Mouse (Mus musculus) heart, embryonic 16.5 days (tissue): Measurements from ENCODE around the gene Gaa. TPM values are rescaled to one million over a fixed set of nuclear protein-coding genes. Genes with fewer than 3 reads are reported as not detected.
A peak's percentile ranks its signal among the peaks of the same experiment; 100 is the strongest.
"Not testable (repeated sequence)": the region's sequence is repeated elsewhere in the genome, so short reads cannot be mapped to it uniquely, and the experiment has no call there.

Experiments
- ATAC-seq: fragments of 200-750 bp; cut with Nextera tagmentation; replicated peaks from 2 replicates; pipeline ENCODE4 v1.8.0; 2017; ENCODE audit warnings: moderate number of reproducible peaks; ENCODE audit not compliant: insufficient read depth, low FRiP score; ENCODE audit errors: extremely low read depth
- H3K27ac ChIP-seq: fragments of 300-500 bp; sonication (generic); 2 replicates; pipeline ENCODE4 v1.5.1; 2014; ENCODE audit warnings: mild to moderate bottlenecking, low read length, control low read depth, moderate library complexity
- H3K27me3 ChIP-seq: fragments of 300-500 bp; sonication (generic); 2 replicates; pipeline ENCODE4 v1.6.1; 2014; ENCODE audit warnings: low read length, mixed read lengths; ENCODE audit not compliant: control insufficient read depth, insufficient read depth
- H3K36me3 ChIP-seq: fragments of 300-500 bp; sonication (generic); 2 replicates; pipeline ENCODE4 v1.6.1; 2014; ENCODE audit not compliant: control insufficient read depth, insufficient read depth
- H3K4me1 ChIP-seq: fragments of 300-500 bp; sonication (generic); 2 replicates; pipeline ENCODE4 v1.6.1; 2014; ENCODE audit warnings: low read length, mixed read lengths; ENCODE audit not compliant: control insufficient read depth, insufficient read depth
- H3K4me2 ChIP-seq: fragments of 300-500 bp; sonication (generic); 2 replicates; pipeline ENCODE4 v1.6.1; 2014; ENCODE audit warnings: low read depth, mild to moderate bottlenecking, control low read depth, low read length
- H3K4me3 ChIP-seq: fragments of 300-500 bp; sonication (generic); 2 replicates; pipeline ENCODE4 v1.5.1; 2014; ENCODE audit warnings: mild to moderate bottlenecking, control low read depth, low read length
- H3K9ac ChIP-seq: fragments of 300-500 bp; sonication (generic); 2 replicates; pipeline ENCODE4 v1.6.1; 2014; ENCODE audit warnings: low read length, control low read depth
- H3K9me3 ChIP-seq: fragments of 300-500 bp; sonication (generic); replicated peaks from 2 replicates; pipeline ENCODE4 v1.6.1; 2016; ENCODE audit warnings: low read length; ENCODE audit not compliant: control insufficient read depth
- WGBS: fragments of 180-500 bp; shearing (Covaris S2); extraction: QIAGEN DNeasy Blood & Tissue Kit; methylation state at CpG from one replicate; pipeline ENCODE4 v1.1.7; 2014; 5-methylcytosine and 5-hydroxymethylcytosine counted together
- polyA plus RNA-seq: library from polyadenylated mRNA; unstranded; fragments of >200 nt; fragmentation: Nextera tagmentation; extraction: Ambion mirVana; gene quantifications from 2 replicates; pipeline ENCODE4 v1.2.1, GENCODE M21; 2015

Gene Gaa
- polyA plus RNA-seq, 1 experiment from 2014 or later, result 92.3 TPM

DNA sequence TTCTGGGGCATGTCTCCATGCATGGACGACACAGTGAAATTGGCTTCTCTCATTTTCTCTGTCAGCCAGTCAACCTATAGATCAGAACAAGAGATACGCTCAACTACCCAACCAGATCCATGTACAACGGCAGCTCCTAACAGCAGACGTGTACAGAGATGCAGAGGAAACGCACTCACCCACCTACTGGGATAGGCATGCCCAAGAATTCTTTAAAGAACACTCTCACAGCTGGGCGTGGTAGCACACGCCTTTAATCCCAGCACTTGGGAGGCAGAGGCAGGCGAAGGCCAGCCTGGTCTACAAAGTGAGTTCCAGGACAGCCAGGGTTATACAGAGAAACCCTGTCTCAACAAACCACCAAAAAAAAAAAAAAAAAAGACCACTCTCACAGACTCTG is 25.2 kb downstream of the Gaa start:
- ATAC-seq, H3K4me1 ChIP-seq, H3K4me3 ChIP-seq, H3K9ac ChIP-seq, H3K27me3 ChIP-seq, H3K4me2 ChIP-seq, H3K27ac ChIP-seq, H3K9me3 ChIP-seq: not testable (repeated sequence)
- peaks cover 89% of the 10 kb centered on the region for H3K36me3 ChIP-seq
- WGBS, result 94% methylated on average over 8 of the region's 8 CpGs

DNA sequence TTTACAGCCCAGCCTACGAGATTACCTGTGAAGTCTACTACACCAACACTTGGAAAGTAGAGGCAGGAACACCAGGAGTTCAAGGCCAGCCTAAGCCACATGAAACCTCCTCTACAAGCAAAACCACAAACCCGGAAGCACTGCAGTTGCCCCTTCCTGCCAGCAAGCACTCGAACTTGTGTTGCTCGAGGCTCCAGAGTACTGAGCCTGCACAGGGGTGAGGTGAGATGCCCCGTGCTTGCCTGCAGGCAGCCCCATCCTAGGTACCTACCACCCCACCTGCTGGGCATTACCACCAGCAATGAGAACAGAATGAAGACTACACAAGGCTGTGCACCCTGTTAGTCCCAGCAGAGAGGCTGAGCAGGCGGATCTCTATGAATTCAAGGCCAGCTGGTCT is 30.3 kb downstream of the Gaa start:
- H3K9me3 ChIP-seq, result no peaks in the 10 kb centered on the region
- H3K4me3 ChIP-seq, result peak overlapping the region; percentile 98; the same call in 1 of the 2 replicates
- 73% methylated on average over 6 of the region's 6 CpGs for WGBS
- peak overlapping the region; percentile 93 for H3K4me2 ChIP-seq
- peaks cover 19% of the 10 kb centered on the region for H3K4me1 ChIP-seq
- H3K27me3 ChIP-seq, result 0 out of 2 replicates have a peak, but pooled peaks cover 2% of the 10 kb centered on the region
- 0 out of 2 replicates have a peak overlapping the region, but pooled peaks have one; percentile 27 for H3K9ac ChIP-seq
- H3K27ac ChIP-seq, result no peak overlapping the region
- peaks cover 46% of the 10 kb centered on the region for H3K36me3 ChIP-seq
- ATAC-seq, result no peak

DNA sequence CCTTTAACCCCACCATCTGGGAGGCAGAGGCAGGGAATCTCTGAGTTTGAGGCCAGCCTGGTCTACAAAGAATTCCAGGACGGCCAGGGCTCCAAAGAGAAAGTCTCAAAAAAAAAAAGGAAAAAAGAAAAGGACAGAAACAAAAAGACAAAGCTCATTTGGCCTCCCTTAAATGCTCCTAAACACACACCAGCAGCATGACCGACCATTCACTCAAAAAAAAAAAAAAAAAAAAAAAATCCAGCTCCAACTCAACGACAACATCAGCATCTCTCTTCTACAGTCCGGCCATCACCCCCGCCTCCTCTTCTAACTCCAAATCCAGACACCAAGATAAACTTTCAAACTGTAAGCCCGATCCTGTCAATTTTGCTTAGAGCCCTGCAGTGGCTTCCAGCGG is 31.2 kb downstream of the Gaa start:
- peaks cover 19% of the 10 kb centered on the region for H3K4me1 ChIP-seq
- 0 out of 2 replicates have a peak, but pooled peaks cover 2% of the 10 kb centered on the region for H3K27me3 ChIP-seq
- H3K36me3 ChIP-seq, result peaks cover 38% of the 10 kb centered on the region
- peak overlapping the region; percentile 84 for H3K27ac ChIP-seq
- H3K4me3 ChIP-seq, result peak overlapping the region; percentile 98
- ATAC-seq, result no peak
- H3K9ac ChIP-seq, result peak overlapping the region; percentile 97
- no peaks in the 10 kb centered on the region for H3K9me3 ChIP-seq
- H3K4me2 ChIP-seq, result peak overlapping the region; percentile 93
- 11% methylated on average over 7 of the region's 7 CpGs for WGBS

- H3K4me3 ChIP-seq, result peak within 1 kb of the TSS; percentile 98
- peak within 1 kb of the TSS; percentile 84 for H3K27ac ChIP-seq
- peaks cover 31% of the 10 kb centered on the region for H3K36me3 ChIP-seq
- H3K4me2 ChIP-seq, result peak within 1 kb of the TSS; percentile 95
- WGBS, result under 1% methylated on average over 89 of the region's 89 CpGs
- peak within 1 kb of the TSS; percentile 97 for H3K9ac ChIP-seq
- ATAC-seq, result peak; percentile 94
- H3K9me3 ChIP-seq, result no peaks in the 10 kb centered on the region
- H3K4me1 ChIP-seq, result peaks cover 19% of the 10 kb centered on the region
- 0 out of 2 replicates have a peak, but pooled peaks cover 2% of the 10 kb centered on the region for H3K27me3 ChIP-seq
Measured at GRCm38 (mm10) chr11:119299391-119300245, 31.9 kb downstream of the Gaa start, which contains the start of gene Eif4a3. Gene Eif4a3 (minus strand): TSS chr11:119300089.

DNA sequence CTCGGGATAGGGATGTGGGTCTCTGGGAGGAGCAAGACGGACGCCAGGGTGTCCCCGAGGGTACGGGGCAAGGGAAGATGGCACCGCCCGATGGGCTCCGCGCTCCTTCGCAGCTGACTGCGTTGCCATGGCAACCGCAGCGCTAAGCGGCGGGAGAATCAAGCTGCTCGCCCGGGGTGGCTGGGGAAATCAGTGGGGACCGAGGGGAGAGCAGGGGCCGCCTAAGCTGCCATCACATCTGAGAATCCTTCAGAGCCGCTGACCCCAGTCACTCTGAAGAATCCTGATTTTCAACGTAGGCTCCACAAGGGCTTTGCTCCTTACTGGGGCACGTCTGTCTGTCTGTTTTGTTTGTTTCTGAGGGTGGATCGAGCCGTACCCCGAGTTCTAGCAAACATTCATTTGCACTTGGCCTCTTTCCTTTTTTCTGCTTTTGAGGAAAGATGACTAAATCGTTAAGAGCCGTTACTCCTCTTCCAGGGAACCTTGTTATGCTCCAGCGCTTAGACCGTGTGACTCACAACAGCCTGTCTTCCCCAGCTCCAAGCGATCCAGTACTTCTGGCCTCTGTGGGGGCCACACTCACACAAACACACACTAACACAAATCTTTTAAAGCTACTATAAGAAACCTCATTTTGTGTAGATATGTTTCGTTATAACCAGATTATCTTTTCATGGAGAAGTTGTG is 32.7 kb downstream of the Gaa start:
- Histone ChIP-seq H3K4me1 (peaks cover 19% of the 10 kb centered on the region), H3K27me3 (0 out of 2 replicates have a peak, but pooled peaks cover 2% of the 10 kb centered on the region), H3K4me3 (peak overlapping the region; percentile 98), H3K27ac (peak overlapping the region; percentile 84), H3K9ac (peak overlapping the region; percentile 88), H3K4me2 (peak overlapping the region; percentile 95), H3K9me3 (no peaks in the 10 kb centered on the region), H3K36me3 (peaks cover 23% of the 10 kb centered on the region)
- no peak for ATAC-seq
- whole genome bisulfite sequencing, result 1% methylated on average over 31 of the region's 31 CpGs

DNA sequence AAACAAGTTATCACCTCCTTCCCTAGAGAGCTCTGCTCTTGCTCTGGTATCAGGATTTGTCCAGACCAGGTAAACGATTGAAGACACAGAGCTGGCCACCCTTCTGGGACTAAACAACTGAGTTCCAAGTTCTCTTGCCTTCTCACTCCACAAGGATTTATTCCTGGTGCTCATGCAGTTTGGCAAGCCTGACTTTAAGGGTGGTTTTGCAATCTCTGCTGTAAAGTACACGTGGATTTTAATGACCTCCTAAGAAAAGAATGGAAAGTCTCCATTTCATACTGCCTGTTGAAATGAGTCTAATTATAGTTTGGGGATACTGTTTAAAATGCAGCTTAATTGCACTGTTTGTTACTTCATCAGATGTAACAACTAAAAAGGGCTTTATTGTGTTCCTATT is 33.3 kb downstream of the Gaa start:
- Histone ChIP-seq H3K9ac (no peak overlapping the region), H3K4me3 (no peak overlapping the region; the same call in 1 of the 2 replicates)
- WGBS, result 19% methylated on average over 2 of the region's 2 CpGs

DNA sequence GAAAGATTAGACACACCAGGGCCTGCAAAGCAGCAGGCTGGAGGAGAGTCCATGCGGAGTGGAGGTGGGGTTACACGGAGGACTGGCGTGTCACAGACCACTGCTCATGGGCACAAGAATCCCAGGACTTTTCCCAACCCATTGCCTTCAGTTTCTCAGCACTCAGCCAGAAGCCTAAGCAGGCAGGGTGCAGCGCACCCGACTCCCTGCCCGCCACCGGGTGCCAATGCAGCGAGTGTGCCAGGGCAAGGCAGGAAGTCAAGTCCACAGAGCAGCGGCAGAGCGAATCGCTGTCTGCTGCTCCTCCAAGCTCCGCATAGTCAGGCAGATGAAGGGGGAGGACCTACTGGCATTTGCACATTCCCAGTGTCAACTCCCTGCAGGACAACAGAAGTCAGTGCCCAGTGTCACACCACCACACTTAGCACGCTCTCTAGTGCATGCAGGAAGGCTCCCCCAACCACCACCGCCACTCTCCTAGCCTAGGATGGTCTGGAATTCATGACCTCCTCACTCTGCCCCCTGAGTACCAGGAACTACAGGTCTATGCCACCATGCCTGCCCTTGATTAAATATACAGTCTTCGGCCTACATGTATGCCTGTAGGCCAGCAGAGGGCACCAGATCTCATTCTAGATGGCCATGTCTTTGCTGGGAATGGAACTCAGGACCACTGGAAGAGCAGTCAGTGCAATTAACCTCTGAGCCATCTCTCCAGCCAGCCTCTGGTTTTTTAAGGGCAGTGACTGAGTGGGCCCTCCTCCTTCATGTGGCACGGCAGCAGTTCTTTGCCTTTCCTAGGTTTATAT is 37.4 kb downstream of the Gaa start:
- Histone ChIP-seq H3K27me3 (0 out of 2 replicates have a peak, but pooled peaks cover 2% of the 10 kb centered on the region), H3K9ac (no peak overlapping the region), H3K4me3 (no peak overlapping the region), H3K4me2 (no peak overlapping the region), H3K27ac (no peak overlapping the region), H3K4me1 (peaks cover 17% of the 10 kb centered on the region), H3K36me3 (no peaks in the 10 kb centered on the region), H3K9me3 (no peaks in the 10 kb centered on the region)
- no peak for ATAC-seq
- 43% methylated on average over 16 of the region's 16 CpGs for WGBS

More for the DNA sequence above, 33.3 kb downstream of the Gaa start:
- no peak overlapping the region for H3K27ac ChIP-seq
- ATAC-seq, result no peak
- peak overlapping the region; percentile 95; the same call in 1 of the 2 replicates for H3K4me2 ChIP-seq
- peaks cover 17% of the 10 kb centered on the region for H3K36me3 ChIP-seq
- peaks cover 19% of the 10 kb centered on the region for H3K4me1 ChIP-seq
- H3K9me3 ChIP-seq, result no peaks in the 10 kb centered on the region
- 0 out of 2 replicates have a peak, but pooled peaks cover 2% of the 10 kb centered on the region for H3K27me3 ChIP-seq

- ATAC-seq, result peak; percentile 55
- 44% methylated on average over 13 of the region's 13 CpGs for WGBS
- Histone ChIP-seq H3K4me3 (no peak overlapping the region), H3K27me3 (peaks cover 5% of the 10 kb centered on the region; the same call in 1 of the 2 replicates), H3K9ac (peak overlapping the region; percentile 46; the same call in 1 of the 2 replicates), H3K27ac (peak overlapping the region; percentile 83), H3K4me2 (peak overlapping the region; percentile 26), H3K4me1 (peaks cover 14% of the 10 kb centered on the region), H3K9me3 (no peaks in the 10 kb centered on the region), H3K36me3 (no peaks in the 10 kb centered on the region)
Measured at GRCm38 (mm10) chr11:119306762-119307657, 39.3 kb downstream of the Gaa start.
